In the genomic region with DNA sequence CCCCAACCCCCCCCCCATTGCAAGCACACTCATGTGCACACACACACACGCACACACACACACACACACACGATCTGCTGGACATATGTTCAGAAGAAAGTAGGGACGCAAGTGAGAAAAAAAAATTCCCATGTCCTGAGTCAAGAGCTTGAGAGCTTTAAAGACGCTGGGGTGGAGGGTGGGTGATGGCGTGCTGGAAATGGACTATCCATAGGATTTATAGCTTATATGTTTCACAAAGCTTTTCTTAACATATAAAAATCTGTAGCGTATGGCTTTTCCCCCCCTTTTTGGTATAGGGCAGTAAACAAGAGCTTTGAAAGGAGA, we compare ENCODE assay signal across 7 mouse cellular contexts.
DNase-seq lines count a peak whose midpoint lies in the region; ATAC-seq and TF ChIP-seq lines count a peak whose summit lies in the region.

No protein-coding gene starts in this region.

- H3K4me3 ChIP-seq in layer of hippocampus, adult 2 months: peak overlapping the region; percentile 30; the same call in 1 of the 2 replicates
- H3K4me3 ChIP-seq in hindbrain, embryonic 11.5 days (ENCODE audit: low read depth, low read length): no peak overlapping the region
- H3K4me3 ChIP-seq in liver, embryonic 12.5 days: no peak overlapping the region
- H3K4me3 ChIP-seq in stomach, embryonic 14.5 days (ENCODE audit: low read depth, low read length): no peak overlapping the region

- H3K36me3 ChIP-seq in hindbrain, embryonic 11.5 days (ENCODE audit: control insufficient read depth, insufficient read depth, low read length): no peaks in the 10 kb centered on the region
- no peaks in the 10 kb centered on the region for H3K36me3 ChIP-seq in liver, embryonic 12.5 days
- H3K36me3 ChIP-seq in stomach, embryonic 14.5 days (ENCODE audit: control insufficient read depth, insufficient read depth, low read length): no peaks in the 10 kb centered on the region

- H3K27ac ChIP-seq in layer of hippocampus, adult 2 months: peak overlapping the region; percentile 69; the same call in 1 of the 2 replicates
- H3K27ac ChIP-seq in hindbrain, embryonic 11.5 days (ENCODE audit: low read depth, low read length): no peak overlapping the region
- H3K27ac ChIP-seq in liver, embryonic 12.5 days: no peak overlapping the region
- H3K27ac ChIP-seq in stomach, embryonic 14.5 days (ENCODE audit: low read length): peak overlapping the region; percentile 97

- no peaks in the 10 kb centered on the region for H3K9me3 ChIP-seq in hindbrain, embryonic 11.5 days (ENCODE audit: control insufficient read depth, low read length)
- H3K9me3 ChIP-seq in liver, embryonic 12.5 days (replicated peaks): no peaks in the 10 kb centered on the region
- no peaks in the 10 kb centered on the region for H3K9me3 ChIP-seq in stomach, embryonic 14.5 days (ENCODE audit: control insufficient read depth, low read depth, low read length)

- H3K27me3 ChIP-seq in hindbrain, embryonic 11.5 days (ENCODE audit: control insufficient read depth, insufficient read depth, low read length): no peaks in the 10 kb centered on the region
- H3K27me3 ChIP-seq in liver, embryonic 12.5 days (replicated peaks): 0 out of 2 replicates have a peak, but pooled peaks cover 13% of the 10 kb centered on the region
- no peaks in the 10 kb centered on the region for H3K27me3 ChIP-seq in stomach, embryonic 14.5 days (ENCODE audit: control insufficient read depth, insufficient read depth, low read length)

- 0 out of 2 replicates have a peak, but pooled peaks cover 2% of the 10 kb centered on the region for H3K4me1 ChIP-seq in hindbrain, embryonic 11.5 days (replicated peaks; ENCODE audit: control insufficient read depth, insufficient read depth, low read length)
- H3K4me1 ChIP-seq in liver, embryonic 12.5 days: peaks cover 11% of the 10 kb centered on the region
- peaks cover 42% of the 10 kb centered on the region for H3K4me1 ChIP-seq in stomach, embryonic 14.5 days (ENCODE audit: control insufficient read depth, insufficient read depth, low read length)

- H3K9ac ChIP-seq in hindbrain, embryonic 11.5 days (ENCODE audit: low read depth, low read length): no peak overlapping the region
- H3K9ac ChIP-seq in liver, embryonic 12.5 days: no peak overlapping the region
- H3K9ac ChIP-seq in stomach, embryonic 14.5 days (replicated peaks; ENCODE audit: low read depth, low read length): 0 out of 2 replicates have a peak overlapping the region, but pooled peaks have one; percentile 1

- H3K4me2 ChIP-seq in hindbrain, embryonic 11.5 days (replicated peaks; ENCODE audit: low read depth, low read length): no peak overlapping the region
- peak overlapping the region; percentile 60 for H3K4me2 ChIP-seq in liver, embryonic 12.5 days
- H3K4me2 ChIP-seq in stomach, embryonic 14.5 days (replicated peaks; ENCODE audit: low read depth, low read length): peak overlapping the region; percentile 30; the same call in 1 of the 2 replicates

- WGBS in hindbrain, embryonic 11.5 days: 60% methylated on average over 6 of the region's 6 CpGs
- WGBS in liver, embryonic 12.5 days (ENCODE audit: insufficient replicate concordance): 67% methylated on average over 6 of the region's 6 CpGs
- WGBS in stomach, embryonic 14.5 days: 37% methylated on average over 6 of the region's 6 CpGs

- ATAC-seq in hindbrain, embryonic 11.5 days (ENCODE audit: low FRiP score): no peak
- ATAC-seq in liver, embryonic 12.5 days: no peak
- peak; percentile 23; the same call in 1 of the 2 replicates for ATAC-seq in stomach, embryonic 14.5 days (ENCODE audit: insufficient number of reproducible peaks, insufficient read depth, low FRiP score, low read depth)

- DNase-seq in layer of hippocampus, adult 2 months (ENCODE audit: low spot score in 2 of 2): no peak
- no peak for DNase-seq in layer of hippocampus, postnatal 10 days (ENCODE audit: low spot score in 2 of 2)
- peak; percentile 58 for DNase-seq in hindbrain, embryonic 11.5 days (ENCODE audit: low spot score)
- DNase-seq in thymus, postnatal 4 days: no peak
- no peak for DNase-seq in urinary bladder, postnatal 25 days (ENCODE audit: low spot score)

- TF ChIP-seq CTCF in layer of hippocampus, adult 2 months (conservative IDR thresholded peaks at IDR 0.05): no peak

Comparison
In these comparisons a context has a peak if more than half of its experiments do, and no peak if none do; other contexts are left out.
1. H3K27ac ChIP-seq: peak in layer of hippocampus, adult 2 months (single experiment) and stomach, embryonic 14.5 days (single experiment); none in hindbrain, embryonic 11.5 days (single experiment) and liver, embryonic 12.5 days (single experiment).